ENCODE assay signal across 19 mouse cellular contexts in genomic region chr7:69911760-69912159, GRCm38 (mm10).
"Had no signal": no experiment of that assay in that cellular context is flagged by ENCODE, and none has a peak within 500 bp of the region (broad histone marks: within the 10 kb centered on the region; RNA-seq: fewer than 3 reads in every experiment).

No protein-coding gene starts in this region.

- H3K27ac ChIP-seq: midbrain, embryonic 10.5 days; midbrain, embryonic 12.5 days; neural tube, embryonic 13.5 days; neural tube, embryonic 15.5 days had no signal

- H3K4me2 ChIP-seq: lung, embryonic 14.5 days; midbrain, embryonic 12.5 days; neural tube, embryonic 13.5 days; neural tube, embryonic 15.5 days had no signal

- H3K4me3 ChIP-seq: midbrain, embryonic 10.5 days; midbrain, embryonic 12.5 days; myocyte; neural tube, embryonic 13.5 days; neural tube, embryonic 15.5 days had no signal

- DNase-seq: lung, adult 18-20 months; lung, embryonic 14.5 days; lung, postnatal 10 days; lung, postnatal 4 days; midbrain, embryonic 14.5 days; retina, postnatal 1 day; right cerebral cortex, adult 18-20 months; right cerebral cortex, postnatal 25 days; right cerebral cortex, postnatal 4 days; spleen, adult 18-20 months; thymus, adult 18-20 months; thymus, postnatal 14 days; thymus, postnatal 36 days had no signal

- H3K4me1 ChIP-seq: midbrain, embryonic 10.5 days; midbrain, embryonic 12.5 days; neural tube, embryonic 13.5 days; neural tube, embryonic 15.5 days had no signal

- ATAC-seq: midbrain, embryonic 16.5 days had no signal

- H3K27me3 ChIP-seq: midbrain, embryonic 12.5 days; neural tube, embryonic 13.5 days; neural tube, embryonic 15.5 days had no signal

- H3K9ac ChIP-seq: lung, embryonic 14.5 days; midbrain, embryonic 12.5 days; neural tube, embryonic 13.5 days; neural tube, embryonic 15.5 days had no signal

- H3K9me3 ChIP-seq: midbrain, embryonic 10.5 days; midbrain, embryonic 12.5 days; neural tube, embryonic 13.5 days; neural tube, embryonic 15.5 days had no signal

- H3K36me3 ChIP-seq: midbrain, embryonic 10.5 days; midbrain, embryonic 12.5 days; neural tube, embryonic 13.5 days; neural tube, embryonic 15.5 days had no signal
